Mouse (Mus musculus): ENCODE measurements around the gene Olfr101.

Gene Olfr101

DNA sequence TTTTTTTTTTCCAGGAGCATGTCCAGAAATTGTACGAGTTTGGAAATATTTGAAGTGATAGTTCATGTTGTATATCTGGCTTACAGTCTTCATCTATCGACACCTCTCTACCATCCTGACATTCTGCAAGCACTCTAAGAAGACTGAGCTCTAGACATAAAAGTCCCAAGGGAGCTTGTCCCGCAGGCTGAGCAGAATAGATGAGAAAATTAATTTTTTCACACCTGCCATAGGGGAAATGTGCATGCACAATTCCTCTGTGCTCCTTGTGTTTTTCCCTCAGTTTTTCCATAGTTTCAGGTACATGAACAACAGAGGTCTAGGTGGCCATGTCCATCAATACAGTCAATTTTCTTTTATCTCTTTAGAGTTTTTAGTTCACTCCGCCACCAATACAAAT is at the start of gene Olfr101:
TSS of gene Olfr101 (minus strand) at position 101 of the 400 bp plus-strand sequence.
- no peak for DNase-seq (ENCODE audit: low read depth in 1 of 2, low spot score in 2 of 2)

DNA sequence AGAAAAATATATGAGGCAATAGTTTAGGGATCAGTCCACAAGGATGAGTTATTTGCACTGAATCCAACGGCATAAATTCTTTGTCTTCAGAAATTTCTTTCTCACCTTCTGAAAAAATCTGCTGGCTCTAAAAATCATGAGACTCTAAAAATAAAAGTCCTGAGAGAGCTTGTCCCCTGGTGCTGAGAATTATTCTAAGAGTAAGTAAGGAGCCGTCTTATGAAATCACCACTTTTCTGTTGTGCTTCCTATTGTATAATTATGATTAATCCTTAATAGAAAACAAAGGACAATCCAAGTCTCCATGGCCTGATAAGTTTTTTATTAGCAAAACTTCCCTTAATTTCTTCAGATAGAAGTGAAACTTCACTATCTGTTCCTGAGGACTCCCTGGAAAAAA is 35.5 kb upstream of the Olfr101 start, which contains the start of gene Olfr103:
TSS of gene Olfr103 (minus strand) at position 101 of the 400 bp plus-strand sequence.
- no peak for DNase-seq (ENCODE audit: low read depth in 1 of 2, low spot score in 2 of 2)

DNA sequence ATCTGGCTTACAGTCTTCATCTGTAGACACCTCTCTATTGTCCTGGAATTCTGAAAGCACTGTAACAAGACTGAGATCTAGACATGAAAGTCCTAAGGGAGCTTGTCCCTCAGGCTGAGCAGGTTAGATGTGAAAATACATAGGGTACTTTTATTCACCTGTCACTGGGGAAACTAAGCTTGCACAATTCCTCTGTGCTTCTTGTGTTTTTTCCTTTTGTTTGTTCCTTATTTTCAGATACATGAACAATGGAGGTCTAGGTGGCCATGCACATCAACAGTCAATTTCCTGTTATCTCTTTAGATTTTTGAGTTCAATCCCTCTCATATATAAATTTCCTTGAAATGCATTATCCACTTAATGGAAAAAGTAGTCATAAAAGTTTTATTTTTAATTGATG is 12.8 kb upstream of the Olfr101 start, which contains the start of gene Olfr102:
TSS of gene Olfr102 (minus strand) at position 101 of the 400 bp plus-strand sequence.
- DNase-seq (ENCODE audit: low read depth in 1 of 2, low spot score in 2 of 2), result no peak

DNA sequence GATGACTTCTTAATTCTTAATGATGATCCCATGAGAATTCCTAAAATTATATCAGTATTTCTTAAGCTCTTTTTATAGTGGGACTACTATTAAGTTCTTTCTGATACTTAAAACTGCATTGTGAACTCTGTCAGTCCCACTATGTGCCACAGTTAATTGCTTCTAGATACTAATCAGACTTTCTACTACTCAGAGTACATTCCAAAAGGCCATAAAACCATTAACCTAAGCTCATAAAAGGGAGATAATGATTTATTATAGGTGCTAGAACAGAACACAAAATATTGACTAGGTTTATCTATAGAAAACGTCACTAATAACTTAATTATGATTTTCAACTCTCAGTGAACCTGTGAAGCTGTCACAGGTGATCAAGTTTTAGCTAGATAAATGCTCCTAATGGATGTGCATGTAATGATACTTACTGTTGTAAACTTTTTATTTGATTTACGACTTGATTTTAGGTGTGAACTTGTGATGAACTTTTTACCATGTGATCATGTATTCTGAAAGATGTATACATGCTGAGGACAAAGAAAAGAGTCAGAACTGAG is 6.1 kb upstream of the Olfr101 start:
- no peak for DNase-seq (ENCODE audit: low read depth in 1 of 2, low spot score in 2 of 2)

DNA sequence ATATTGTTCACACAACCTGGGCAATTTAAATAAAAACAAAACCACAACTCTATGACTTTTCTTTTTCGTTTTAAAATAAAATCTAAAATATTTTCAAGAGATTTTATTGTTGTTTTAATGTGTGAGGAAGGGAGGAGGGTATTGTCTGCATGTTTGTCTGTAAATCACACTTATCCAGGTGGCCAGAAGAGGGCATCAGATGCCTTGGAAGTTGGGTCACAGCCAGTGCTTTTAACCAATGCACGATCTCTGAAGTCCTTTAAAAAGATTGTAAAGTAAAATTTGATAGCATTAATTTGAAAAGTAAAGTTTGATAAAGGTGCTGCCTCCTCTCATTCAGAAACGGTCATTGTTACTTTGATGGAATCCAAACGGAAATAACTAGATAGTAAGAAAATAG is 4.4 kb upstream of the Olfr101 start:
- no peak for DNase-seq (ENCODE audit: low read depth in 1 of 2, low spot score in 2 of 2)

DNA sequence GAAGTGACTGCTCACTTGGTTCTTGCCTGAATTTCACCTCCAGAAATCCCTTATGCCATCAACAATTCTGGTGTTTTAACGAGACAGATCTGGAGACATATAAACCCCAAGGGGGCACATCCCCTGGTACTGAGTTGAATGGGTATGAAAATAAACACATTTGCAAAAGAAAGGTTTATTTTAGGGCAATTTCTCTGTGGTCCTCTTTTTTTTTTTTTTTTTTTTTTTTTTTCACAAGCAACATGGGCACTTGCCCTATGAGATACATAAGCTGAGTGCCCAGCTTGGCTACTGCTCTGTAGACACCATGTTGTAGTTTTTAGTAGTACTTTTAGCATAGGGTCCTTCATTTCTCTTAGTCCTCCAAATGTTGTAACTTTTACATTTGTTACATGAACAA is 20.8 kb downstream of the Olfr101 start, which contains the start of gene Olfr99:
TSS of gene Olfr99 (minus strand) at position 101 of the 400 bp plus-strand sequence.
- no peak for DNase-seq (ENCODE audit: low read depth in 1 of 2, low spot score in 2 of 2)

DNA sequence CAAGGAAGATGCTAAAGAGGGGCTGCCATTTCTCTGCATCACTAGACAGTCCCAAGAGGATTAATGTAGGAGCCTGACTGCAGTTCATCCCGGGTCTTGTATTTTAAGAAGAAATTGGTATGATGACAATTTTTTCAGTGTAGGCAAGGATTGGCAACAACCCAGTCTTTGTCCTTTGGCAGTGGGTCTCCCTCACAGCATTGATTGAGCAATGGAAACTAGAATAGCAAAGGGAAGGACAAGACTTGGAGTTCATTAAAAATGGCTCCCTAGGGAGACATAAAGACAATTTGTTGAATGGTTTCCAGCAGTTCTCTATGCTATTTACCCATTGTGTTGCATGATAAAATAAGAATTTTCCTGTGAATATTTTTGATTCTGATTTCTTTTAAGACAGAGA is 23.8 kb downstream of the Olfr101 start:
- DNase-seq (ENCODE audit: low read depth in 1 of 2, low spot score in 2 of 2), result no peak

DNA sequence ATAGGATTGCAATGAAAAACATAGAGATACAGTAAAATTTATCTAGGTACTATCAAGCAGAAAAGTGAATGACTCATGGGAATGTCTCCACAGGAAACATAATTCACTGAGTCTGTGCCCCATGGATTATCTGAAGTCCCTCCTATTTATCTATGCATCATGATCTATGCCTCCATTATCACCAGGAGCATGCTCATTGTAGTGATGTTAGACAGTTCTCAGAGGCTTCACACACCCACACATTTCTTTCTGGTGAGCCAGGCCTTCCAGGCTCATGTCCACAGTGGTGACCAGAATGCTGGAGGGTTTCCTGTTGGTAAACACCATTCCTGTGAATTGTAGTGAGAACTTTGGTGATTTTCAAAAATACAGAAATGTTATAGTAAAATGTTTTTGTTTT is 27.5 kb downstream of the Olfr101 start:
- no peak for DNase-seq (ENCODE audit: low read depth in 1 of 2, low spot score in 2 of 2)

DNA sequence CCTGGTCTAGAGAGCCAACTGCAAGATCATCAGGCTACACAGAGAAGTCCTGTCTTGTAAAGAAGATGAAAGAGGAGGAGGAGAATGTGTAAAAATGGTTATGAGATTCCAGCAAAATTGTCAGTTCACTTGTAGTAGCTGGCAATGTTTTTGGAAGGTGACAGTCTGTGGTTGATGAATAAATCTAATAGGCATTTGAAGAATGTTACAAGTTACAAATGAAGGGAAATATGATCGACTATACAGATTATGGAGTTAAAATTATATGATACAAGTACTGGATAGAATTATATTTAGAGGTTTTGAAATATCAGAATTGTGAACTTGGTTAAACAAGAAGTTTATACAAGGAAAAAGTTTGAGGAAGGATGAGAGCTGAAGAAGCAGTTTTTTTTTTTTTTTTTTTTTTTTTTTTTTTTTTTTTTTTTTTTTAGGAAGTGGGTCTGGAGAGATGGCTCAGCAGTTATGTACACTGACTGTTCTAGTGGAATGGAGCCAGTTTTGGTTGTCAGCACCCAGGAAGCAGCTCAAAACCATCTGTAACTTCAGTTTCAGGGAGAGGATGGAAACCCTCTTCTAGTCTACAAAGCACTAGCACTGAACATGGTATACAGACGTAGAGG is 28.4 kb downstream of the Olfr101 start:
- DNase-seq (ENCODE audit: low read depth in 1 of 2, low spot score in 2 of 2), result no peak

DNA sequence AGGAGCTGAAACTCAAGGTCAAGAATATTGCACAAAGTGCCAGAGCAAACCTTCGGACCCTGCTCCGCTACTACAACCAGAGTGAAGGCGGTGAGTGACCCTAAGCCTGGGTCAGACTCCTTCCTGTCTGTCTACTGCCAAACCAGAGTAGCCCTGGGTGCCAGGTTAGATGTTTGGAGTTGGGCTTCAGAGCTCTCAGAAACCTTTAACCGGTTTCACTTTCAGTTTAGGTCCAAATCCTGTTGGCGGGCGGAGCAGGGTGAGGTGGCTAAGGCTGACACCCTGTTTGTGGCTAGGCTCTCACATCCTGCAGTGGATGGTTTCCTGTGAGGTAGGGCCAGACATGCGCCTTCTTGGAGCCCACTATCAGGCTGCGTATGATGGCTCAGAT is 33.4 kb downstream of the Olfr101 start:
- DNase-seq (ENCODE audit: low read depth in 1 of 2, low spot score in 2 of 2), result peak; percentile 11 to 53

DNA sequence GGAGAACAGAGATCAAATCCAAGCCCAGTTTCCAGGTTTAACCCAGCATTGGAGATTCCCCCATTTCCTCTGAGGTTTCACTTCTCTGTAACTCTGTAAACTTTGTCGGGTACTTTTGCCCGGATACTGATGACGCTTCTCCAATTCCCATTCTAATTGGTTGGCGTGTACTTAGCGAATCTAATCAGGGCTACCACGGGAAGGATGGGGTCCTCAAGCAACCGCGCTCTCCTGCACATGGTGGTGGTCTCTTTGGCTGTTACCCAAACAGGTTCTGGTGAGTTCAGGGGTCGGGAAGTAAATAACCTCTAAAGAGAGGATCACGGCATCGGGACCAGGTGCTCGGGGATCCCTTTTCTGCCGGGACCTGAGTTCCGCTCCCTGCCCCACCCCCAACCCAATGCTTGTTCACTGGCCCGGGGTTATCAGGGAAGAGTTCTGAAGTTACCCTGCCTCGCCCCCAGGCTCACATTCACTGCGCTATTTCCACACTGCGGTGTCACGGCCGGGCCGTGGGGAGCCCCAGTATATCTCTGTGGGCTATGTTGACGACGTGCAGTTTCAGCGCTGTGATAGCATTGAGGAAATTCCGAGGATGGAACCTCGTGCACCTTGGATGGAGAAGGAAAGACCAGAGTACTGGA is 33.9 kb downstream of the Olfr101 start, which contains the start of gene H2-M3:
TSS of gene H2-M3 (plus strand) at position 163 of the 644 bp plus-strand sequence.
- DNase-seq (ENCODE audit: low read depth in 1 of 2, low spot score in 2 of 2), result peak; percentile 71 to 89

DNA sequence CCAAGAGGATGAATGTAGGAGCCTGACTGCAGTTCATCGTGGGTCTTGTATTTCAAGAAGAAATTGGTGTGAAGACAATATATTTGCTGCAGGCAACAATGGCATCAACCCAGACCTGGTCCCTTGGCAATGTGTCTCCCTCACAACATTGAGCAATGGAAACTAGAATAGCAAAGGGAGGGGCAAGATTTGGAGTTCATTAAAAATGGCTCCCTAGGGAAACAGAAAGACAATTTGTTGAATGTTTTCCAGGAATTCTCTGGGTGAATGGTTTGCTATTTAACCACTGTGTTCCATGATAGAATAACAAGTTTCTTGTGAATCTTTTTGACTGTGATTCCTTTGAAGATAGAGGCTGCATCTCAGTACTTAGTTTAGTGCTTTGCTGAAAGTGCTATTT is 40.5 kb downstream of the Olfr101 start, which contains the start of gene Olfr98:
TSS of gene Olfr98 (minus strand) at position 124 of the 400 bp plus-strand sequence.
- DNase-seq (ENCODE audit: low read depth in 1 of 2, low spot score in 2 of 2), result no peak

DNA sequence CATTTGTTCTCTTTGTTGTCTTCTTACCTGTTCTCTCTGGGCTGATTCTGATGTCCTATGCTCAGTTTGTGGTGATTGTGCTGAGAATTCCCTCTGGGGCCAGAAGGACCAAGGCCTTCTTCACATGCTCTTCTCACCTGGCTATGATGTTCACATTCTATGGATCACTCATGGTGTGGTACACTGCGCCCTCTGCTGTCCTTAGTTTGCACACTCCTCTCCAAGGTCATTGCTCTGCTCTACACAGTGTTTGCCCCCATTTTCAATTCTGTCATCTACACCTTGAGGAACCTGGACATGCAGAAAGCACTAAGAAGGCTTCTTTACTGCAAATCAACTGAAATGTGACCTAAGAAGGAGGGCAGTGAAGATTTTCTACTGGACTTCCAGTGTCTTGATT is 53.6 kb downstream of the Olfr101 start:
- DNase-seq (ENCODE audit: low read depth in 1 of 2, low spot score in 2 of 2), result no peak

DNA sequence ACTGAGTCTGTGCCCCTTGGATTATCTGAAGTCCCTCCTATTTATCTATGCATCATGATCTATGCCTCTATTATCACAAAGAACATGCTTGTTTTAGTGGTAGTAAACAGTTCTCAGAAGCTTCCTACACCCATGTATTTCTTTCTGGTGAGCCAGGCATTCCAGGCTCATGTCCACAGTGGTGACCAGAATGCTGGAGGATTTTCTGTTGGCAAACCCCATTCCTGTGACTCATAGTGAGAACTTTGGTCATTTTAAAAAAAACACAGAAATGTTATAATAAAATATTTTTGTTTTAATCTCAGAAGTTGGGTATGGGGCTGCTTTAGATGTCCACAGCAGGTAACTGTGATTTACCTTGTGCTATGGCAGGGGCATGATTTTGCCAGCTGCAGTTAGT is 54.7 kb downstream of the Olfr101 start:
- no peak for DNase-seq (ENCODE audit: low read depth in 1 of 2, low spot score in 2 of 2)

All from monocyte, adult 2 months (primary cell).